Mouse (Mus musculus) C2C12 (cell line): ENCODE measurements around the gene Rec114. TPM values are rescaled to one million over a fixed set of nuclear protein-coding genes. Genes with fewer than 3 reads are reported as not detected.

Experiments
- H3K27me3 ChIP-seq: one replicate; pipeline ENCODE4 v1.6.1; 2011; ENCODE audit not compliant: control insufficient read depth, insufficient read depth, insufficient read length
- H3K36me3 ChIP-seq: one replicate; pipeline ENCODE4 v1.6.1; 2011; ENCODE audit not compliant: control insufficient read depth, insufficient read depth
- H3K4me3 ChIP-seq: one replicate; pipeline ENCODE4 v1.5.1; 2011; ENCODE audit warnings: mild to moderate bottlenecking, control low read depth; ENCODE audit not compliant: poor library complexity, insufficient read depth, severe bottlenecking
- H3K79me2 ChIP-seq: one replicate; pipeline ENCODE4 v1.6.1; 2011; ENCODE audit not compliant: control insufficient read depth, insufficient read depth
- H3K79me3 ChIP-seq: one replicate; pipeline ENCODE4 v1.6.1; 2011; ENCODE audit warnings: low read depth, control low read depth
- H3ac ChIP-seq: one replicate; pipeline ENCODE3; 2011; ENCODE audit warnings: low read depth; ENCODE audit not compliant: control insufficient read depth, insufficient read length
- CEBPB ChIP-seq: IDR thresholded peaks from one replicate; pipeline ENCODE4 v1.6.1; 2011; ENCODE audit warnings: low read depth, mild to moderate bottlenecking, control low read depth, moderate library complexity
- CTCF ChIP-seq: IDR thresholded peaks from one replicate; pipeline ENCODE4 v1.5.1; 2011; ENCODE audit not compliant: control insufficient read depth, insufficient read depth, insufficient read length
- FOSL1 ChIP-seq: IDR thresholded peaks from one replicate; pipeline ENCODE4 v1.8.0; 2011; ENCODE audit warnings: mild to moderate bottlenecking, low read length; ENCODE audit not compliant: poor library complexity, insufficient read depth, severe bottlenecking
- MAX ChIP-seq: IDR thresholded peaks from one replicate; pipeline ENCODE4 v1.6.1; 2011; ENCODE audit warnings: mild to moderate bottlenecking, control low read depth
- MYOD1 ChIP-seq: IDR thresholded peaks from one replicate; pipeline ENCODE4 v1.6.1; 2011; ENCODE audit warnings: low read depth; ENCODE audit not compliant: control insufficient read depth, insufficient read length
- MYOG ChIP-seq: IDR thresholded peaks from one replicate; pipeline ENCODE4 v1.6.1; 2011; ENCODE audit not compliant: control insufficient read depth, insufficient read length; ENCODE audit errors: extremely low read depth
- USF1 ChIP-seq: IDR thresholded peaks from one replicate; pipeline ENCODE4 v1.6.1; 2011; ENCODE audit warnings: low read depth, mild to moderate bottlenecking, control low read depth, moderate library complexity
- polyA plus RNA-seq: library from polyadenylated mRNA; unstranded; fragments of >200 nt; fragmentation: generic; extraction: Trizol; gene quantifications from one replicate; pipeline ENCODE4 v1.2.1, GENCODE M21; 2012; ENCODE audit warnings: missing spikeins

Rec114 gene
- polyA plus RNA-seq, 1 experiment: 1.1 TPM

DNA sequence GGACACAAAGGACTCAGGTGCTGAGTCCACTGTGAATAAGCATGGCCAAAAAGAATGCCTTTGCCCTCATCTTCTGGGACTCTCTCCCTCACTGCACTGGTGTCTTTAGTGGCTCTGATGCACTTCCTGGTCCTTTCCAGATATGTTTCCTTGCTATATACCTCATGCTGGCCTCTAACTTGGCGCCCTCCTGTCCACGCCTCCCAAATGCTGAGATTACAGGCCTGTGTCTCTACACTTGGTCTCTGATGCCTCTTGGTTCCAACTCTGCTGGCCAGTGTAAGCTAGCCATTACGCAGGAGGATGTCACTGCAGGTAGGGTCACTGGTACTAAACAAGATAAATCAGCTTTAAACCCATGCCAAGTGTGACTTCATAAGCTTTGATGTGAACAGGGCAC, 75.6 kb downstream of the Rec114 start:
- no peak overlapping the region for H3K4me3 ChIP-seq
- TF ChIP-seq FOSL1 (no peak), MYOD1 (no peak), CTCF (no peak), USF1 (no peak), MYOG (no peak), MAX (no peak), CEBPB (no peak)

GRCm38 (mm10) chr9:58667244-58667643, 76.5 kb downstream of the Rec114 start:
- H3K4me3 ChIP-seq: no peak overlapping the region
- H3K79me3 ChIP-seq: no peaks in the 10 kb centered on the region
- H3K36me3 ChIP-seq: peaks cover 30% of the 10 kb centered on the region
- no peak overlapping the region for H3ac ChIP-seq
- TF ChIP-seq MAX (no peak), FOSL1 (no peak), MYOG (no peak), MYOD1 (no peak), CEBPB (no peak), CTCF (no peak), USF1 (no peak)
- H3K79me2 ChIP-seq: no peaks in the 10 kb centered on the region
- no peaks in the 10 kb centered on the region for H3K27me3 ChIP-seq

More for the DNA sequence above, 75.6 kb downstream of the Rec114 start:
- Histone ChIP-seq H3K36me3 (peaks cover 21% of the 10 kb centered on the region), H3K27me3 (no peaks in the 10 kb centered on the region), H3K79me3 (no peaks in the 10 kb centered on the region), H3ac (no peak overlapping the region), H3K79me2 (no peaks in the 10 kb centered on the region)

DNA sequence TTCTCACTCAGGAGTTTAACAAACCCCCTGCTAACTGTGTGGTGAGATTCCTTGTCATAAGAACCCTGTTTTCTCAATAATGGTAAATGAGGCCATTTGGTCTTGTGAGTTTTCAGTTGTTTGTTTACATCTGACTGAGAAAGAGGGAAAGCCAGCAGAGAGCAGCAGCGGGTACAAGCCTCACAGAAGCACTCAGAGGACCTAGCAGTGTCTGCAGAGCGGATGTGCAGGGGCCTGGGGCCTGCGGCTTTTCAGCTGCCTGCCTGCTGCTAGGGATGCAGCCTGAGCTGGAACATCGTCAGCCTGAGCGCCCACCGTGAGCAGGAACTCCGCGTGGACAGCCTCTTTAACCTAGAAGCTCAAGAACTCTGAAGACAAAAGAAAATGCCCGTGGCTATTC, 77.6 kb downstream of the Rec114 start:
- H3K27me3 ChIP-seq: no peaks in the 10 kb centered on the region
- H3K36me3 ChIP-seq: peaks cover 38% of the 10 kb centered on the region
- no peaks in the 10 kb centered on the region for H3K79me3 ChIP-seq
- no peak for TF ChIP-seq MYOD1
- TF ChIP-seq CEBPB: no peak
- no peak for TF ChIP-seq MYOG
- no peak for TF ChIP-seq USF1
- no peak for TF ChIP-seq CTCF
- no peak for TF ChIP-seq MAX
- no peak for TF ChIP-seq FOSL1
- no peak overlapping the region for H3K4me3 ChIP-seq
- no peak overlapping the region for H3ac ChIP-seq
- no peaks in the 10 kb centered on the region for H3K79me2 ChIP-seq

- Histone ChIP-seq H3K79me3 (no peaks in the 10 kb centered on the region), H3K4me3 (no peak overlapping the region), H3K27me3 (no peaks in the 10 kb centered on the region), H3K79me2 (no peaks in the 10 kb centered on the region), H3K36me3 (peaks cover 40% of the 10 kb centered on the region), H3ac (no peak overlapping the region)
- no peak for TF ChIP-seq USF1
- no peak for TF ChIP-seq MAX
- no peak for TF ChIP-seq MYOD1
- no peak for TF ChIP-seq CEBPB
- TF ChIP-seq CTCF: no peak
- no peak for TF ChIP-seq MYOG
- no peak for TF ChIP-seq FOSL1
Observed at GRCm38 (mm10) chr9:58665492-58665891, 78.3 kb downstream of the Rec114 start.

- Histone ChIP-seq H3K27me3 (no peaks in the 10 kb centered on the region), H3K79me2 (no peaks in the 10 kb centered on the region), H3K36me3 (peaks cover 65% of the 10 kb centered on the region), H3K4me3 (no peak overlapping the region), H3ac (no peak overlapping the region), H3K79me3 (no peaks in the 10 kb centered on the region)
- TF ChIP-seq MYOG (no peak), FOSL1 (no peak), MAX (no peak), CEBPB (no peak), MYOD1 (no peak), USF1 (no peak), CTCF (no peak)
Observed at GRCm38 (mm10) chr9:58662791-58663190, 81.0 kb downstream of the Rec114 start.

- Histone ChIP-seq H3K27me3 (no peaks in the 10 kb centered on the region), H3K79me3 (no peaks in the 10 kb centered on the region), H3K4me3 (no peak overlapping the region), H3ac (no peak overlapping the region), H3K79me2 (no peaks in the 10 kb centered on the region), H3K36me3 (peaks cover 70% of the 10 kb centered on the region)
- no peak for TF ChIP-seq CTCF
- no peak for TF ChIP-seq FOSL1
- TF ChIP-seq CEBPB: no peak
- no peak for TF ChIP-seq MYOD1
- TF ChIP-seq USF1: no peak
- TF ChIP-seq MAX: no peak
- no peak for TF ChIP-seq MYOG
Observed at GRCm38 (mm10) chr9:58662007-58662406, 81.8 kb downstream of the Rec114 start.
